Mouse (Mus musculus) stomach, embryonic 14.5 days (tissue): ENCODE data around the gene Vamp3. TPM values are rescaled to one million over a fixed set of nuclear protein-coding genes. Genes with fewer than 3 reads are reported as not detected.

Source experiments
- ATAC-seq: fragments of 200-750 bp; cut with Nextera tagmentation; 2 replicates; pipeline ENCODE4 v1.8.0; 2017; ENCODE audit warnings: low read depth, moderate TSS enrichment; ENCODE audit not compliant: insufficient number of reproducible peaks, insufficient read depth, low FRiP score
- H3K27ac ChIP-seq: fragments of 300-500 bp; sonication (generic); 2 replicates; pipeline ENCODE4 v1.5.1; 2014; ENCODE audit warnings: mild to moderate bottlenecking, low read length, moderate library complexity, mixed read lengths
- H3K27me3 ChIP-seq: fragments of 300-500 bp; sonication (generic); 2 replicates; pipeline ENCODE4 v1.6.1; 2014; ENCODE audit warnings: low read length, control low read depth, mixed read lengths; ENCODE audit not compliant: control insufficient read depth, insufficient read depth
- H3K36me3 ChIP-seq: fragments of 300-500 bp; sonication (generic); 2 replicates; pipeline ENCODE4 v1.6.1; 2014; ENCODE audit warnings: mild to moderate bottlenecking, control low read depth, low read length, moderate library complexity, mixed read lengths; ENCODE audit not compliant: control insufficient read depth, insufficient read depth
- H3K4me1 ChIP-seq: fragments of 300-500 bp; sonication (generic); 2 replicates; pipeline ENCODE4 v1.6.1; 2014; ENCODE audit warnings: low read length, control low read depth, mixed read lengths; ENCODE audit not compliant: control insufficient read depth, insufficient read depth
- H3K4me2 ChIP-seq: fragments of 300-500 bp; sonication (generic); replicated peaks from 2 replicates; pipeline ENCODE4 v1.6.1; 2014; ENCODE audit warnings: low read depth, low read length, control low read depth
- H3K4me3 ChIP-seq: fragments of 300-500 bp; sonication (generic); 2 replicates; pipeline ENCODE4 v1.5.1; 2014; ENCODE audit warnings: low read depth, low read length, control low read depth
- H3K9ac ChIP-seq: fragments of 300-500 bp; sonication (generic); replicated peaks from 2 replicates; pipeline ENCODE4 v1.6.1; 2014; ENCODE audit warnings: low read depth, mild to moderate bottlenecking, control low read depth, low read length, moderate library complexity, mixed read lengths
- H3K9me3 ChIP-seq: fragments of 300-500 bp; sonication (generic); 2 replicates; pipeline ENCODE4 v1.6.1; 2016; ENCODE audit warnings: low read depth, low read length, control low read depth; ENCODE audit not compliant: control insufficient read depth
- WGBS: fragments of 180-500 bp; shearing (Covaris S2); extraction: QIAGEN DNeasy Blood & Tissue Kit; methylation state at CpG from one replicate; pipeline ENCODE4 v1.1.7; 2014; 5-methylcytosine and 5-hydroxymethylcytosine counted together
- polyA plus RNA-seq: library from polyadenylated mRNA; unstranded; fragments of >200 nt; fragmentation: Nextera tagmentation; extraction: Ambion mirVana; gene quantifications from 2 replicates; pipeline ENCODE4 v1.2.1, GENCODE M21; 2014

Vamp3 gene
- polyA plus RNA-seq, 1 experiment from 2014 or later: 121 TPM

GRCm38 (mm10) chr4:151005656-151006318 is 52.0 kb downstream of the Vamp3 start:
- no peak overlapping the region for H3K9ac ChIP-seq
- H3K4me2 ChIP-seq: no peak overlapping the region
- H3K4me3 ChIP-seq: no peak overlapping the region
- H3K36me3 ChIP-seq: peaks cover 5% of the 10 kb centered on the region; the same call in 1 of the 2 replicates
- no peak overlapping the region for H3K27ac ChIP-seq
- no peaks in the 10 kb centered on the region for H3K27me3 ChIP-seq
- no peaks in the 10 kb centered on the region for H3K9me3 ChIP-seq
- 91% methylated on average over 13 of the region's 13 CpGs for WGBS
- ATAC-seq: no peak
- no peaks in the 10 kb centered on the region for H3K4me1 ChIP-seq

GRCm38 (mm10) chr4:151001397-151001796 is 56.4 kb downstream of the Vamp3 start:
- WGBS: 33% methylated on average over 13 of the region's 13 CpGs
- Histone ChIP-seq H3K27me3 (no peaks in the 10 kb centered on the region), H3K4me1 (no peaks in the 10 kb centered on the region), H3K4me3 (no peak overlapping the region), H3K36me3 (peaks cover 5% of the 10 kb centered on the region; the same call in 1 of the 2 replicates), H3K27ac (no peak overlapping the region), H3K4me2 (no peak overlapping the region), H3K9me3 (no peaks in the 10 kb centered on the region), H3K9ac (no peak overlapping the region)
- ATAC-seq: no peak

GRCm38 (mm10) chr4:150998626-150999025 is 59.1 kb downstream of the Vamp3 start:
- Histone ChIP-seq H3K27ac (no peak overlapping the region), H3K27me3 (no peaks in the 10 kb centered on the region), H3K9me3 (no peaks in the 10 kb centered on the region), H3K9ac (no peak overlapping the region), H3K4me3 (no peak overlapping the region), H3K36me3 (no peaks in the 10 kb centered on the region), H3K4me1 (no peaks in the 10 kb centered on the region), H3K4me2 (no peak overlapping the region)
- ATAC-seq: no peak
- 90% methylated on average over 9 of the region's 9 CpGs for WGBS

Other genes starting within 250 kb of the Vamp3 start
- gene Errfi1, start 204.0 kb downstream of the Vamp3 start, polyA plus RNA-seq: 36.4 and 37.3 TPM in 2 replicates
- gene Park7, start 143.5 kb downstream of the Vamp3 start, polyA plus RNA-seq: 439 and 440 TPM in 2 replicates
- 0.80 and 0.97 TPM in 2 replicates for gene Tnfrsf9, start 143.4 kb downstream of the Vamp3 start, polyA plus RNA-seq
- not detected in 2 replicates for gene Uts2, start 60.9 kb downstream of the Vamp3 start, polyA plus RNA-seq
- gene Per3, start 13.3 kb downstream of the Vamp3 start, polyA plus RNA-seq: 8.1 and 9.1 TPM in 2 replicates
- gene Gm13090, start 31.6 kb upstream of the Vamp3 start, polyA plus RNA-seq: 0.35 TPM in 1 of 2 replicates, not detected in the other